Mouse (Mus musculus) spleen, postnatal 36 days (tissue): ENCODE results near the gene Rps6ka2.
A peak's percentile ranks its signal among the peaks of the same experiment; 100 is the strongest.
"Not testable (repeated sequence)": the region's sequence is repeated elsewhere in the genome, so short reads cannot be mapped to it uniquely, and the experiment has no call there.

Experiments
- DNase-seq, 2 experiments: peaks; one replicate each; pipeline ENCODE4 v3.0.0; 2022; ENCODE audit warnings: low spot score in 2 of 2, mixed read lengths in 1 of 2

Rps6ka2 gene

GRCm38 (mm10) chr17:7269151-7269806 is 99.4 kb downstream of the Rps6ka2 start:
- DNase-seq: no peak

GRCm38 (mm10) chr17:7270506-7270905 is 100.6 kb downstream of the Rps6ka2 start:
- DNase-seq: no peak

- DNase-seq: no peak
Measured at GRCm38 (mm10) chr17:7271522-7272134, 101.7 kb downstream of the Rps6ka2 start.

GRCm38 (mm10) chr17:7273054-7273453 is 103.1 kb downstream of the Rps6ka2 start:
- DNase-seq: no peak

GRCm38 (mm10) chr17:7273785-7274184 is 103.9 kb downstream of the Rps6ka2 start:
- no peak for DNase-seq

- DNase-seq: no peak
Measured at GRCm38 (mm10) chr17:7278702-7279242, 108.9 kb downstream of the Rps6ka2 start.

- no peak for DNase-seq
Measured at GRCm38 (mm10) chr17:7279251-7279650, 109.3 kb downstream of the Rps6ka2 start.

- DNase-seq: peak in 1 of 2 experiments; percentile 9
Measured at GRCm38 (mm10) chr17:7284297-7284910, 114.5 kb downstream of the Rps6ka2 start.

GRCm38 (mm10) chr17:7285292-7285691 is 115.4 kb downstream of the Rps6ka2 start:
- no peak for DNase-seq

- no peak for DNase-seq
Measured at GRCm38 (mm10) chr17:7286422-7287050, 116.6 kb downstream of the Rps6ka2 start.

- no peak for DNase-seq
Measured at GRCm38 (mm10) chr17:7292012-7292684, 122.2 kb downstream of the Rps6ka2 start.

- peak in 1 of 2 experiments; percentile 12 for DNase-seq
Measured at GRCm38 (mm10) chr17:7306278-7307196, 136.6 kb downstream of the Rps6ka2 start.

GRCm38 (mm10) chr17:7315693-7316382 is 145.9 kb downstream of the Rps6ka2 start:
- peak in 1 of 2 experiments; percentile 11 for DNase-seq

GRCm38 (mm10) chr17:7319789-7320188 is 149.9 kb downstream of the Rps6ka2 start:
- not testable (repeated sequence) for DNase-seq

GRCm38 (mm10) chr17:7324346-7324745 is 154.4 kb downstream of the Rps6ka2 start, which contains the start of gene Tcp10a:
Gene Tcp10a (plus strand): TSS chr17:7324646.
- DNase-seq: not testable (repeated sequence)

- not testable (repeated sequence) for DNase-seq
Measured at GRCm38 (mm10) chr17:7326415-7326814, 156.5 kb downstream of the Rps6ka2 start.

- DNase-seq: not testable (repeated sequence)
Measured at GRCm38 (mm10) chr17:7332745-7333144, 162.8 kb downstream of the Rps6ka2 start.

GRCm38 (mm10) chr17:7337381-7337780 is 167.5 kb downstream of the Rps6ka2 start:
- DNase-seq: not testable (repeated sequence)

- not testable (repeated sequence) for DNase-seq
Measured at GRCm38 (mm10) chr17:7348765-7349164, 178.8 kb downstream of the Rps6ka2 start.

GRCm38 (mm10) chr17:7352596-7352995 is 182.7 kb downstream of the Rps6ka2 start, which contains the start of gene Ttll2:
Gene Ttll2 (minus strand): TSS chr17:7352696.
- not testable (repeated sequence) for DNase-seq
